Mouse (Mus musculus): ENCODE measurements at regions not wholly inside any gene's neighbourhood (a gene's known extent, or its start where the extent isn't known, plus 50 kb on each side); places are given as distances from the start of the nearest gene placed in this dataset.

- Histone ChIP-seq H3K9me3 (ENCODE audit: low read length) (no peaks in the 10 kb centered on the region), H3K36me3 (ENCODE audit: insufficient read depth, low read length) (no peaks in the 10 kb centered on the region), H3K4me2 (ENCODE audit: low read depth, low read length, poor library complexity, severe bottlenecking) (no peak overlapping the region), H3K4me1 (ENCODE audit: insufficient read depth, low read length) (no peaks in the 10 kb centered on the region), H3K4me3 (ENCODE audit: low read depth, low read length) (no peak overlapping the region), H3K9ac (replicated peaks; ENCODE audit: low read length, poor library complexity, severe bottlenecking) (no peak overlapping the region), H3K27me3 (ENCODE audit: insufficient read depth, low read length) (no peaks in the 10 kb centered on the region), H3K27ac (ENCODE audit: low read depth, low read length) (no peak overlapping the region)
- ATAC-seq (ENCODE audit: low FRiP score), result no peak
- TF ChIP-seq CTCF (IDR thresholded peaks at IDR 0.05), result no peak
- no peak for DNase-seq (ENCODE audit: low spot score)
- WGBS, result 38% methylated on average over 2 of the region's 2 CpGs
These were observed 283.9 kb upstream of the Marcks start for GRCm38 (mm10) chr10:37422612-37423011.

- H3K9me3 ChIP-seq (ENCODE audit: low read length), result no peaks in the 10 kb centered on the region
- H3K27ac ChIP-seq (ENCODE audit: low read depth, low read length), result no peak overlapping the region
- H3K27me3 ChIP-seq (ENCODE audit: insufficient read depth, low read length), result no peaks in the 10 kb centered on the region
- H3K4me3 ChIP-seq (ENCODE audit: low read depth, low read length), result no peak overlapping the region
- ATAC-seq (ENCODE audit: low FRiP score) (no peak), DNase-seq (ENCODE audit: low spot score) (no peak)
- 21% methylated on average over 1 of the region's 1 CpGs for WGBS
- TF ChIP-seq CTCF (IDR thresholded peaks at IDR 0.05), result no peak
- no peaks in the 10 kb centered on the region for H3K4me1 ChIP-seq (ENCODE audit: insufficient read depth, low read length)
- no peak overlapping the region for H3K9ac ChIP-seq (replicated peaks; ENCODE audit: low read length, poor library complexity, severe bottlenecking)
- H3K4me2 ChIP-seq (ENCODE audit: low read depth, low read length, poor library complexity, severe bottlenecking), result no peak overlapping the region
- H3K36me3 ChIP-seq (ENCODE audit: insufficient read depth, low read length), result no peaks in the 10 kb centered on the region
These were observed 277.6 kb upstream of the Marcks start for GRCm38 (mm10) chr10:37416321-37416720.

- Histone ChIP-seq H3K27ac (ENCODE audit: low read depth, low read length) (no peak overlapping the region), H3K36me3 (ENCODE audit: insufficient read depth, low read length) (no peaks in the 10 kb centered on the region), H3K4me2 (ENCODE audit: low read depth, low read length, poor library complexity, severe bottlenecking) (no peak overlapping the region), H3K9me3 (ENCODE audit: low read length) (no peaks in the 10 kb centered on the region), H3K4me3 (ENCODE audit: low read depth, low read length) (no peak overlapping the region), H3K27me3 (ENCODE audit: insufficient read depth, low read length) (no peaks in the 10 kb centered on the region), H3K4me1 (ENCODE audit: insufficient read depth, low read length) (no peaks in the 10 kb centered on the region), H3K9ac (replicated peaks; ENCODE audit: low read length, poor library complexity, severe bottlenecking) (no peak overlapping the region)
- DNase-seq (ENCODE audit: low spot score) (peak; percentile 49), ATAC-seq (ENCODE audit: low FRiP score) (no peak)
- no peak for TF ChIP-seq CTCF (IDR thresholded peaks at IDR 0.05)
- WGBS, result 62% methylated on average over 1 of the region's 1 CpGs
These were observed 273.7 kb upstream of the Marcks start for GRCm38 (mm10) chr10:37412401-37412800.

- Histone ChIP-seq H3K9ac (replicated peaks; ENCODE audit: low read length, poor library complexity, severe bottlenecking) (no peak overlapping the region), H3K36me3 (ENCODE audit: insufficient read depth, low read length) (no peaks in the 10 kb centered on the region), H3K27ac (ENCODE audit: low read depth, low read length) (no peak overlapping the region), H3K9me3 (ENCODE audit: low read length) (no peaks in the 10 kb centered on the region), H3K4me1 (ENCODE audit: insufficient read depth, low read length) (no peaks in the 10 kb centered on the region), H3K4me2 (ENCODE audit: low read depth, low read length, poor library complexity, severe bottlenecking) (no peak overlapping the region), H3K27me3 (ENCODE audit: insufficient read depth, low read length) (no peaks in the 10 kb centered on the region), H3K4me3 (ENCODE audit: low read depth, low read length) (no peak overlapping the region)
- TF ChIP-seq CTCF (IDR thresholded peaks at IDR 0.05), result no peak
- DNase-seq (ENCODE audit: low spot score) (peak; percentile 32), ATAC-seq (ENCODE audit: low FRiP score) (no peak)
- 37% methylated on average over 1 of the region's 1 CpGs for WGBS
These were observed 271.0 kb upstream of the Marcks start for GRCm38 (mm10) chr10:37409749-37410148.

- Histone ChIP-seq H3K27ac (ENCODE audit: low read depth, low read length) (no peak overlapping the region), H3K4me2 (ENCODE audit: low read depth, low read length, poor library complexity, severe bottlenecking) (no peak overlapping the region), H3K27me3 (ENCODE audit: insufficient read depth, low read length) (no peaks in the 10 kb centered on the region), H3K36me3 (ENCODE audit: insufficient read depth, low read length) (no peaks in the 10 kb centered on the region), H3K9ac (replicated peaks; ENCODE audit: low read length, poor library complexity, severe bottlenecking) (no peak overlapping the region), H3K4me1 (ENCODE audit: insufficient read depth, low read length) (no peaks in the 10 kb centered on the region), H3K9me3 (ENCODE audit: low read length) (no peaks in the 10 kb centered on the region), H3K4me3 (ENCODE audit: low read depth, low read length) (no peak overlapping the region)
- WGBS, result 82% methylated on average over 2 of the region's 2 CpGs
- ATAC-seq (ENCODE audit: low FRiP score), result no peak
- no peak for DNase-seq (ENCODE audit: low spot score)
- TF ChIP-seq CTCF (IDR thresholded peaks at IDR 0.05), result no peak
These were observed 268.8 kb upstream of the Marcks start for GRCm38 (mm10) chr10:37407487-37407886.

GRCm38 (mm10) chr10:37404933-37405332, 266.2 kb upstream of the Marcks start:
- no peak for ATAC-seq (ENCODE audit: low FRiP score)
- Histone ChIP-seq H3K4me3 (ENCODE audit: low read depth, low read length) (no peak overlapping the region), H3K4me2 (ENCODE audit: low read depth, low read length, poor library complexity, severe bottlenecking) (no peak overlapping the region), H3K9ac (replicated peaks; ENCODE audit: low read length, poor library complexity, severe bottlenecking) (no peak overlapping the region), H3K9me3 (ENCODE audit: low read length) (no peaks in the 10 kb centered on the region), H3K36me3 (ENCODE audit: insufficient read depth, low read length) (no peaks in the 10 kb centered on the region), H3K4me1 (ENCODE audit: insufficient read depth, low read length) (no peaks in the 10 kb centered on the region), H3K27me3 (ENCODE audit: insufficient read depth, low read length) (no peaks in the 10 kb centered on the region), H3K27ac (ENCODE audit: low read depth, low read length) (no peak overlapping the region)
- no peak for TF ChIP-seq CTCF (IDR thresholded peaks at IDR 0.05)
- WGBS, result 92% methylated on average over 4 of the region's 4 CpGs
- DNase-seq (ENCODE audit: low spot score), result no peak

GRCm38 (mm10) chr10:37404407-37404806, 265.7 kb upstream of the Marcks start:
- no peak for TF ChIP-seq CTCF (IDR thresholded peaks at IDR 0.05)
- Histone ChIP-seq H3K4me1 (ENCODE audit: insufficient read depth, low read length) (no peaks in the 10 kb centered on the region), H3K4me3 (ENCODE audit: low read depth, low read length) (no peak overlapping the region), H3K9me3 (ENCODE audit: low read length) (no peaks in the 10 kb centered on the region), H3K36me3 (ENCODE audit: insufficient read depth, low read length) (no peaks in the 10 kb centered on the region), H3K27ac (ENCODE audit: low read depth, low read length) (no peak overlapping the region), H3K4me2 (ENCODE audit: low read depth, low read length, poor library complexity, severe bottlenecking) (no peak overlapping the region), H3K27me3 (ENCODE audit: insufficient read depth, low read length) (no peaks in the 10 kb centered on the region), H3K9ac (replicated peaks; ENCODE audit: low read length, poor library complexity, severe bottlenecking) (no peak overlapping the region)
- DNase-seq (ENCODE audit: low spot score) (no peak), ATAC-seq (ENCODE audit: low FRiP score) (no peak)

All from midbrain, postnatal 0 days (tissue).